Mouse (Mus musculus) kidney, adult 11 months (tissue): ENCODE measurements around the gene Tex9.

Experiments used
- DNase-seq: peaks from one replicate; pipeline ENCODE4 v3.0.0; 2022

Gene Tex9

DNA sequence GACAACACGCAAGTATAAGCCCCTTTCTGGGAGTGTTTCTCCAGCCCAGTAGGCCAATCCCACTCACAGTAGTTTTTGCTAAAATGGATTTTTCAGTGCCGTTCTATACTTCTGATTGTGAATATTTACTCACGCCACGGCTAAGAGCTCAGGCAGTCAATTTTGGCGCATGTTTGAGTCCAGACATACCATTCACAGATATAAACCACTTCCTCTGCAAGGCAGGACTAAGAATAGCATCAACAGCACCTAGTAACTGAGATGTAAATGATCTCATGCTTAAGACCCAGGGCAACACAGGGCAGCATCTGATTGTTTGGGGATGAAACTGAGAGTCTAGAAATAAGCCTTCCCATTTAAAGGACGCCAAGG, at the start of gene Tex9:
Gene Tex9, minus strand, starts transcription at position 19 of the 372 bp plus-strand sequence.
- no peak for DNase-seq

DNA sequence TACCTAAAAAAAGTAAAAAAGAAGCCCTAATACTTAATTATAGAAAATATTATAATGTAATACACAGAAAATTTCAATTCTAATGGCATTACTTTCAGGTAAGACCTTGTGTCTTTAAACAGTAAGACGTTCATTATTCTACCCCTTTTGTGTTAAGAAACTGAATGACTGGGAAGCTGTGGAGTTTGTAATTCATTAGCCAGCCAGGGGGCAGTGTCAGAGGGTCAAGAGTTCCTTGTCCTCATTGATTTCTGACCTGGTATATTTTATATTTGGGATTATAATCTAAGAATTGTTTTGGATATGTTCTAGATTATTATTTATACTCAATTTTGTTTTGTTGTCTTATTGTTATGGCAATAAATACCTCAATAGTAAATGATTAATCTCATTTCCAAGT, 45.1 kb upstream of the Tex9 start:
- no peak for DNase-seq

DNA sequence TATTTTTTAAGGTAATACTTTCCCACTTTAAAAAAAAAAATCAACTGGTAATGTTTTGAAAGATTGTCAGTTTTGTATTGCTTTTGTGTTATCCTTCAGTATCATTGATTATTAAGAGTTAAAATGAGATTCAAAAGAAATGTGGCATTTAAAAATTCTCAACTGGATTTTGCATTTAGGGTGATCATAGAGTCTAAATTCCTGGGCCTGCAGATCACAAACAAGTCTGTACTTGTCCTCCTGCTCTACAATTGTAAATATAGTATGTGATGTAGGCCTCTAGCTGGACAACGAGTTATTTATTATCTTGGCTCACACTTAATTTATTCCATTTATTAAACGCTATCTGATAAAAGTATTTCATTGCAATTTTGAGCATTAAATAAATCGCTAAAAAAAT, 43.4 kb upstream of the Tex9 start:
- no peak for DNase-seq

DNA sequence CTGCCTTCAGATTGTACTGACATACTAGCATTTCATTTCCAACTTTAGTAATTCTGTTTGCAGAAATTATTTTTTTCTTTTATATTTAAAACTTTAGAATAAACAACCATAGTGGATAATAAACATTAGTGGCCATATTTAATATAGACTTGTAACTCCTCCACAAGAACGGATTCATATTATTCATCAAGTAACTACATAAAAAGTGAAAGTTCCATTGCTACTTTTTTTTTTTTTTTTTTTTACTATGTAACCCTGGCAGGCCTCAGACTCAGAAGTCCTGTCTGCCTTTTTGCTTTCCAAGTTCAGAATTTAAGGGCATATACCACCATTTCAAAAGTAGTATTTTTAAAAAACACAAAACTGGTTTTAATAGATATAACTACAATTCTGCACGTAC, 43.0 kb upstream of the Tex9 start:
- no peak for DNase-seq

DNA sequence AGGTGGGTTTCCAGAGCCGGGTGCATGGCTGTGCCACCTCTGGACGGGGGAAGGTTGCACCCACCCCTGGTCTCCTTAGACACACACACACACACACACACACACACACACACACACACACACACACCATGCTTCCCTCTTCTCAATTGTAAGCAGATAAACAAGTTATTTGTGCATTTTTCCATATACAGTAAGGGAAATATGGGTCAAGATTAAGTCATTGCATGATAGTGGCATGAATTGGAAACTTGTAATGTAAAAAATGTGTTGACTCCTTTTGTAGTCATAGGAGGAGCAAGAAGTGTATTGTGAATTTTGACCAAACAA, 41.0 kb upstream of the Tex9 start:
- DNase-seq: no peak

DNA sequence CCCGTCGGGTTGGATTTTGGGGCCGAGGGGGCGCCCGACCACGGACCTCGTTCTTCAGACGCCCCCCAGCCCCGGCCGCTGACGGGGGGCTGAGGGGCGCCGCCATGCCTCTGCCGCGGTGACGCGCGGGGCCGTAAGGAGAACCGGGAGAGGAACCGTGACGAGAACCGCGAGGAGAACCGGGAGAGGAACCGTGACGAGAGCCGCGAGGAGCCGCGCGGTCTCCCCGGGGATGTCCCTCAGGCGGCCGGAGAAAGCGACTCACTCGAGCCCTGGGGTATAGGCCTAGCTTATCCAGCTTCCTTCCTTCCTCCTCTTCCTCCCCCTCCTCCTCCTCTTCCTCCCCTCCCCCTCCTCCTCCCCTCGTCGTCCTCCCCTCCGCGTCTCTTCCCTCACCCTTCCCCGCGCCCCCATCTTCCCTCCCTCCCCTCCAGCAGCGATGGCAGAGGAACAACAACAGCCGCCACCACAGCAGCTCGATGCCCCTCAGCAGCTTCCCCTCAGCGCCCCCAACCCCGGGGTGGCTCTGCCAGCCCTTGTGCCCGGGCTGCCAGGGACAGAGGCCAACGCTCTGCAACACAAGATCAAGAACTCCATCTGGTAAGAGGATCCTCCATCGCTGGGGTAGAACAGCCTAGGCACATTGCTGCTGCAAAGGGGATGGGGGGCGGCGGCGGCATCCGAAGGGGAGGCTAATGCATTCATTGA, 40.5 kb upstream of the Tex9 start:
- peak; percentile 41 for DNase-seq

DNA sequence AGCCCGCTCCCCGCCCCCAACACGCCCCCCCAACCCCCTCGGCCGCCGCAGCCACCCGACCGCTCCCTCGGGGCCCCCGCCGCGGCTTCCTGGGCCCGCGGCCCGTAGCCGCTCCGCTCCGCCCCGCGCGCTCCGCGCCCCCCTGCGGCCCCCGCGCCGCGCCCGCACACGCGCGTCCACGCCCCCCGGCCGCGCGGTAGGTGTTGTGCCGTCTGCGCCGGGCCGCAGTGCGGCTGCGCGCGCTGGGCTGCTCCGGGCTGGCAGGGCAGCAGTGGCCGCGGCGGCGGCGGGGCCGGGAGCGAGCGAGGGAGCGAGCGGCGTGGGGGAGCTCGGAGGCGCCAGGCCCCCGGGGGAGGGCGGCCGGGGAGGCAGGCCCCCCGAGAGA, 40.0 kb upstream of the Tex9 start, which contains the start of gene Rfx7:
Gene Rfx7, plus strand, starts transcription at position 245 of the 385 bp plus-strand sequence.
- peak; percentile 69 for DNase-seq

DNA sequence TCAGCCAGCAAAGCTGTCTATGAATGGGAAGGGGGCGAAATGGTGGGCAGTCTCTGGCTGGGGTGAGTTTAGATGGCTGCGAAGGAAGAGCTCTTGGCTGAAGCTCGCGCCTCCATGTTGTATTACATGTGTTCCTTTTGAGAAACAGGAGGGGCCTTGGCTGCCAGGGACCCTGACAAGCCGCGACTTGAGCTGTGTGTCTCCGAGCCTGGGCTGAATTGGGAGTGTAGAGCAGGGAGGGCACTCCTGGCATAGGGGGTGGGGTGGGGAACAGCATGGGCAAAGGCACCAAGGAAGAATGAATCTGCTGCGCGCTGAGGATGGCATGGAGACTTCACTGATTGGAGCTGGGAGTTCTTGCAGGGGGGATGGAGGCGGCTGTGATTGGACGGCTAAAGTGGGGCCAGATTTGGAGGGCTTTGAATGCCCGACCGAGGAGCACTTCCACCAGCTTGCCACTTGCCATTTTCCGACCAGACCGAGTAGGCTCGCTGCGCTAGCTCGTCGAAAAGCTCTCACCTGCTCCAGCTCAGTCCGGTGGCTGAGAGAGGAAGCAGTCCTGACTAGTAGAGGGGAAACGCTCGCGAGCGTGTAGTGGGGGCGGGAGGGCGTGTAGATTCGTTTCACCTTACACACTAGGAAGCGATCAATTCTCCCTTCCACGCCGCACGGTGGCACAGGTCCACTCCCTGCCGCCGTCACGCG, 39.4 kb upstream of the Tex9 start:
- DNase-seq: peak; percentile 85

DNA sequence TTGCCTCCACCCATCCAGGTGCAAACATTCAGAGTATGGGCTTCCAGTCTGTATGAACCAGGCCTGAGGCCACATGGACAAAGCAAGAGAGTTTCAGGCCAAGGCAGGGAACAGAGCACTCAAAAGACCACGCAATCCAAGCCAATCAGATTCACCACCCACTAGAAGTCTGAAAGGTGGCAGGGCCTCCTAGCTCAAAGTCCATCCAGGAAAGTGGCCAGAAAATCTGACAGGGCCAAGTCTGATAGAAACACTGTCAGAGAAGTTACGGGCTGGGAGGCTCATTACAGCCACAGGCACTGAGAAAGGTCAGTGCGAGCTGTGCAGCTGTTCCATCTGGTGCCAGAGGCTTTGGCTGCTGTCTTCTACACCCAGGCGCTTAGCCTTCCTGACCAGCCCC, 38.8 kb upstream of the Tex9 start:
- DNase-seq: peak; percentile 80

DNA sequence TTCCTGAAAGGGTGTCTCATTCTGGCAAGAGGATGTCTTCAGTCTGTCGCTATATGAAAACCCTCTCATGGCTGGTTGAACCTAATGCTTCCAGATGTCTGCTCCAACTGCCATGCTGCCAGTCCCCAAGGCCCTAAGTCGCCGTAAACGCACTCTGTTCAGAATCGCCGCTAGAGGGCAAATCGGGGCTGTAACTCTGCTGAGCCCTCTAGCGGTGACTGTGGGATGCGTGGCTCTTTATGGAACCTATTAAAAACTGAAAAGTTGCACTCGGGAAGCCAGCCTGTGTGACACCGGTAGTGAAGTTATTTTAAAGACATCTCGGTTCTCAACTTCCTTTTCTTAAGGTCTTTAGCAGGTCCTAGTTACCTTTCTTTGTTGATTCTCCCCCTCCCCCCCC, 38.2 kb upstream of the Tex9 start:
- peak; percentile 82 for DNase-seq

DNA sequence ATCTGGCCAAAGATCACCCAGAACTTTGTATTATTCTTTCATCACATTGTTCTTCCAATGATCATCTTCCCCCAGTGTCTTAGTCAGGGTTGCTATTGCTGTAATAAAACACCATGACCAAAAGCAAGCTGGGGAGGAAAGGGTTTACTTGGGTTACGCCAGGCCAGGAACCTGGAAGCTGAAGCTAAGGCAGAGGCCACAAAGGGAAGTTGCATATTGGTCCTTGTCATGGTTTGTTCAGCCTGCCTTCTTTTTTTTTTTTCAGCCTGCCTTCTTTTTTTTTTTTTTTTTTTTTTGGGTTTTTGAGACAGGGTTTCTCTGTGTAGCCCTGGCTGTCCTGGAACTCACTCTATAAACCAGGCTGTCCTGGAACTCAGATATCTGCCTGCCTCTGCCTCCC, 34.1 kb upstream of the Tex9 start:
- no peak for DNase-seq

DNA sequence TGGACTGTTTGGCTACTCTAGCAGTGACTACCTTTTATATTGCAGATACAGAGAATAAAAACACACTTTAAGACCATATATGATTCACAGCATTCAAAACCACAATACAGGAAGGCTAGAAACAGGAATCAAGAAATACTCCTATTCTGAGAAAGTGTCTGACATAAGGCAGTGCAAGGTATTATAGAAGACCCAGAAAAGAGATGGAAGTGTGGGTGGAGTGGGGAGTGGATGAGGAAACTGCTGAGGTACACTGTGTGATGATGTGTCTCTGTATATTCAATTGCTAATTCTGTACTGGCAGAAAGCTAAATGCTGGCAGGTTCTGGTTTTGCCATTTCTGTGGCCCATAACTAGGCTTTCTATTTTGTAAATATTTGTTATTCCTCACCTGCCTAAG, 28.8 kb upstream of the Tex9 start:
- DNase-seq: no peak

DNA sequence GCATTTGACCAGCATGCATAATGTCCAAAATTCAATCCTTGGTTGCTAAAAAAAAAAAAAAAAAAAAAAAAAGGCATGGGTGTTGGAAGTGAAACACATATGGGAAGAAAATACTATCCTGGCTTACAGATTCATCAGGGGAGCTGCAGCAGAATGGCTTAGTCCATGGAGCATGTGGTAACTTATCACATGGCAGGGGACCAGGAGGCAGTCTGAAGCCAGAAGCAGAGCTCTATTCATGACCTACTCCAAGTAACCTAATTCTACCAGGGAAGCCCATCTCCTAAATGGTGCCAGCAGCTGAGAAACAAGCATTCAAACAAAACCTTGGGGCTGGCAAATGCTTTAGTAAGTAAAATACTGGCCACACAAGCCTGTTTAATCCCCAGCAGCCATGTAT, 27.2 kb upstream of the Tex9 start:
- DNase-seq: no peak

DNA sequence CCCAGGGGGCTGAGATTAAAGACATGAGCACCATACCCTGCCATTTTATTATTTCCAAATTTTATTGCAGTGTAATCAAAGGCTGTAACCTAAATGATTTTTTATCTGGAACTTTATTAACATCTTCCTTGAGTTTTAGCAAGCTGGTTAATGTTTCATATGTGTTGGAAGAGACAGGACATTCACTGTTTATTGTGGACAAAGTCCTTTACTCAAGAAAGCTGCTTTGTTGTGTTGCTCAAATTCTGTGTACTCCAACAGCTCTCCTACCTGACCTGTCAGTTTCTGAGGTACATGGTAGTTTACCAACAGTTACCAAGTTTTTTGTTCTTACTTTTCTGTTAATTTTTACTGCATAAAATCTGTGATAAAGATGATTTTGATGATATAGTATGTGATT, 23.4 kb upstream of the Tex9 start:
- no peak for DNase-seq

DNA sequence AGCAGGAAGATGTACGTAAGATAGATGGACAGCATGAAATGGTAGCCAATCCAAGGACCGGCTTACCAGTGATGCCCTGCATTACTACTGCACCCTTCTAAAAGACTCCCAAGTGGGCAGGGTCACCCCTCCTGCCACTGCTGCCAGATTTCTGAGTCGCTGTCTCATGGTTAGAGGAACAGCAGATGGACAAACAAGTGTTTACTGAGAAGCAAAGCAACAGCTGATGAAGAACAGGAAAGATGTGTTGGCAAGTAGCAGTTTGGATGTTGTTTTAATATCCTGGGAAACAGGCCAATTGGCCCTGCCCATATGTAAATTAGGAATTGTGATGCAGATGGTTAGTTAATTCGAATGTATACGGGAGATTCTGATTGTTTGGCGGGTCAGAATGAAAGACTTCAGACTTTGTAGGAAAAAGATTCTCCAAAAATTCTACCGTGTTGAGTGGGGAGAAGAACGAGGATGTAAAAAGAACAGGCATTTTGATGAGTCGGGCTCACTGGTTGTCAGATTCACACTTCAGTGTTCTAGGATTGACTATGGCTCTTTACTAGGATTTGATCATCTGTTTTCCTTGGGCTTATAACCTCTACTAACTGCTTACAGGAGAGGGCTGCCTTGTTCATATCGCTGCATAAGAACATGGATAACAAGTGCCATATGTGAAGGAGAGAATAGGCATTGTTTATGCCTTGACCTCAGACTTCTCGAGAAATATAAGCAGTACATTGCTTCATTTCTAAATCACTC, 20.4 kb upstream of the Tex9 start:
- no peak for DNase-seq

DNA sequence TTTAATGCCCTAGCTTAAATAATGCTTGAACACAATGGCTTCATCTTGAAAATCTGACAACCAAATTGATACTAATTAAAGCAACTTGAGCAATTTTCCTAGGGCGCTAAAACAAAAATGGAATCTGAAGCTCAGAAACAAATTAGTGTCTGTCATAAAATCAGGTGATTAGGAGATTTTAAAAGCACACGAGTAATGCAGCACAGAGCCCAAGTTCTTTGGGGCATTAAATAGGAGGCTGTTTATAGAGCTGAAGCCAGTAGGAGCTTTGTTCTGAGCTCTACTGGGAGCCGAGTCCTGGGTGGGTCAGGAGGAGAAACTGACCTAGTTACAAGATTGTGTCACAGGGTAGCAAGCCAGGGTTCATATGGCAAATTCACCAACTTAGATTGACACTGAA, 5.2 kb upstream of the Tex9 start:
- DNase-seq: no peak

DNA sequence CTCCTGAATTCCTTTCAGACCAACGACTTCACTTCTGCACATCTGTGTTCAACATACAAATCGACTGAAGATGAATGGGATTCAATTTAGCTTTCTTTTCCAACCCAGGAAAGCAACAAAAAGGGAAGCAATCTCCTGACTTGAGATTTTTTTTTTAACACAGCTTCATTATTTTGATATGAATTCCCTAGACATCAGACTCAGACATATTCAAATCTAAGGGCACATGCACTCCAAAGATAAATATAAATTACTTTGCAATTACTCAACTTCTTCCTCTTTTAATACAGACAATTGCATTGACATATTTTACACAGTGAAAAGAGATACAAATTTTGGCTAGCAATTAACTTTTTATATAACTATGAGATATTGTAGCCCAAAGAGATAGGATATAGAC, 4.7 kb upstream of the Tex9 start:
- no peak for DNase-seq

DNA sequence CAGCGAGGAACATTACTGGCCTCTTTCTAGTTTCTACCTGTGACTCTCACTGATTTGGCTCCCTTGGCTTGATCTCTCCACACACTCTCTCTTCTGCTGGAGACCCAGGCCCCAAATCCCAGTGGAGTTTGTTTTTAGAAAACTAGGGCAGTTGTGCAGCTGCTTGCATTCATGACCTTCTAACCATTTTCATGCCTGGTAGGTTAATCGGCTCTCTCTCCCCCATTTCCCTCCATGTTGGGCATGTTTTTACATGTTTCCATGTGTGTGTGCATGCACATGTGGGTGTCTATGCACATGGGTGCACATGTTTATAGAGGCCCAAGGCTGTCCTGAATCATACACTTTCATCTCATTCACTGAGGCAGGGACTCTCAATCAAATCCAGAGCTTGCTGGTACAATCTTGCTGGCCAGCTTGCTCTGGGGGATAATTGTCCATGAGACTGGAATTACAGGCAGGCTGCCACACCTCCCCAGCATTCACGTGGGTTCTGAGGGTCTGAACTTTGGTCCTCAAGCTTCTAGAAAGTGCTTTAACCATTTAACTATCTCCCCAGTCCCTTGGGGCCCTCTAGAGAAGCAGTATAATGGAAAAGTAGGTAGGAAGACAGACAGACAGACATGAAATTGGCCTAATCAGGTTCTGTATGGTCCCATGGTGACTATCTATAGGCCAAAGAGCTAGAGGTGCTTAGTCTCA, 2.1 kb upstream of the Tex9 start:
- peak; percentile 19 for DNase-seq

DNA sequence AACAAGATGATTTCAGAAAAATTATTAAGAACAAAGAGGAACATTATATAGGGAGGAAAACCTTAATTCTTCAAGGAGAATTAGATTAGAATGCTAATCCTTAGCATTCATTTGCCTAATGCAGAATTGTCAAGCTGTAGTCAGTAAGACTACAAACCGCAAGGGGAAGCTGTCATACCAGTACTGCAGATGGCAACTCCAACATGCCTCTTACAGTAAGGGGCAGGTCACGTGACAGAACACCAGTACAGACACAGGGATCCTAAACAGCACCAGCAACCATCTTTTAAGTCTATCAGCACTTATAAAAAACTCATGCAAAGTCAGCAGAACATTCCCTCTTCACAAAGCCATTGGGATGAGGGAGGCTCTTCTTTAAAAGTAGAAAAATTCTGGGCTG, 1.5 kb upstream of the Tex9 start:
- no peak for DNase-seq

DNA sequence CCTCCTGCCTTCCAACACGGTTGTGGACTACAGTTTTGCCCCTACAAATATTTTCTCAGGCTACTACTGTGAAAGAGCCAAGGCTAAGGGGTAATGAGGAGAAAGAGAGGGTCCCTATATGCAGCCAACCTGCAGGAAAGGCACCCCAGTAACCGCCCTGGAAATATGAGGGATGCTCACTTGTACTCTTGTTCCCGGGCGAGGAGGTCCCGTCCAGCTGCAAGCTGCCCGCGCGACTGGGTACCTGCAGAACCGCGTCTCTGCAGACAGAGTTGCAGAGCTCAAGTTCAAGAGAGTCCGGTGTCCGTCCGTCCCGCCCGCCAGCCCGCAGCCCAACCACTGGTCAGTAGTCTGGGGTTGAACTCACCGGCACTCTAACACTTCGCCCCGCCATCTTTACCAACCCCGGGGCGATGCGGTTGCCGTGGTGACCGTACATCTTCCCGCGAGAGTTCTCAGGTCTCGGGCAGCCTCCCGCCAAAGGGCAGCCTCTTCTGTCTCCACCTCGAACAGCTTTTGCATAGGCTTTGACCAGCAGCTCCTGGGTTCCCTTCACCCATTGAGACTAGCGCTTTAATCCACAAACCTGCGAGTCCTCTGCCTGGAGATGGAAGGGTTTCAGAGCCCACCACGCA, 336 bp downstream of the Tex9 start:
- DNase-seq: peak; percentile 91

DNA sequence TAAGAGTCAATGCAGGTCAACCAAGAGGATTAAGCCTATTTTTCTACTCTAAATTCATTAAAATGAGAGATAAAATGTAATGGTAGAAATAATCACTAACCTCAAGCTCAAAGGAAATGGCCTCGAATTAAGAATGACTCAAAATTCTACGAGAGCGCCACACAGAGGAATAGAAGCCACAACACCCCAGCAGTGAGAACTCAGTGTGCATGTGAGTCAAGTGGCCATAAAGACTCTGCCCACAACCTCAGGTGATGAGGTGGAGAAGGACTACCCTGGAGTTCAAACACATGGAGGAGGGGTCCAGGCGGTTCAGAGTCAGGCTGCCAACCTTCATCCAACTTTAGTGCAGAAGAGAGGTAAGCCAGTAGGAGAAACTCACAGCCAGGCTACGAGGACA, 2.9 kb downstream of the Tex9 start:
- DNase-seq: no peak

DNA sequence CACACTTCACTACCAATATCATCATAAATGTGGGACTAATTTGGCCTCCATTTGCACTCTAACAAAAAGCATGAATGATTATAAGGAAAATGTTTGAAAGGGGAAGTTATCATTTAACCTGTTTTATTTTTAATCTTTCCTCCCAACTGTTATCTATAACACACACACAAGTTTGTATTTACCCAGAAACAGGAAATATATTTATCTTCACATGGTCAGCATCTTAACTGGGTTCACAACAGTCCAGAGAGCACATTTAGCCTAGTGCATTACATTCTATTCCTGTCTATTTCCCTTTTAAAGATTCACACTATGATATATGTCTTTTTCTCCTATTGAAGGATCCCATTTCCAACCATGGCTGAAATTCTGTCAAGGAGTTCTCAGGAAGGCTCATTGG, 3.5 kb downstream of the Tex9 start:
- DNase-seq: no peak

DNA sequence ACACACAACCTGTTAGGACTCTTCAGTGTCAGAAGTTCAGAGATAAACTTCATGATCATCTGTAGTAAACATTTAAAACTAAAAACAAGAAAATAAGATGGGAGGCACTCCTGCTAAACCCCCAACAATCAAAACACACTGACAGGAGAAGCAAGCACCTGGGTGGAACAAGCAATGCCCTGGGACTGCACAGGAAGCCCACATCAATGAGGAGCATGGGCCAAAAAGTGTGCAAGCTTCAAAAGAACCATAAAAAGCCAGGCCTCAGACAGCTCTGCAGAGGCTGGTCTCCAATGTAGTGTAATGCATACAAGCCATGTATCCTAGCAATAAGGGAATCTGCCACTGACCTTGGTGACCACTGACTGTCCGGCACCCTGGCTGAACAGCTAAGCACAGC, 12.7 kb downstream of the Tex9 start:
- DNase-seq: no peak
